Mouse (Mus musculus): ENCODE results near the gene Cant1.

Gene Cant1

DNA sequence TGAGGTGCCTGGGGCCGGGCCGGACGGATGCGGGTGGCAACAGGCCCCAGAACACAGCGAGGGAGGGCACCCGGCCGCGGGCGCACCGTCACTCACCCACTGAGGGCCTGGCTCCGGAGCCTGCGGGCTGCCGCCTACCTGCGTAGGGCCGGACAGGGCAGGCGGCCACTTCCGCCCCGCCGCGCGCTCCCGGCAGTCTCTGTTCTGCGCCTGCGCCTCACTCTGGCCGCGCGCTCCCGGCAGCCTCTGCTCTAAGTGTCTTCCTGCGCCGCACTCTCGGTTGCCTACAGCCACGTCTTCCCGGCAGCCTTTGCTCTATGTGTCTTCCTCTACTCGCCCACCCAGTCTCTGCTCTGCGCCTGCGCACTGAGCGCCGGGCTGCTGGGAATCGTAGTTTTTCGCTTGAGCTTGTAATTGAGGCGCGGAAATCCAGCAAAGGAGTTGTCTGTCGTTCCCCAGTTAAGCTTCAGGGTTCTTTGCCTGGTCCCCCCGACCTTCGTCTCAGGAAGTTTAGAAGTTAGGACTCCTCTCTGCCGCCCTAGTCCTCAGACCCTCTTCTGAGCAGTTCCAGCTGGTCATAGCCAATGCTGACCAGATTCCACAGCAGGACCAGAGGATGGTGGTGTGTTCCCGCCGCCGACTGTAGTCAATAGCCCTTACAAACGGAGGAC is at the start of gene Cant1:
Gene Cant1, minus strand, starts transcription at position 253 of the 671 bp plus-strand sequence.
- peak; percentile 98 for DNase-seq (ENCODE audit: low spot score)

DNA sequence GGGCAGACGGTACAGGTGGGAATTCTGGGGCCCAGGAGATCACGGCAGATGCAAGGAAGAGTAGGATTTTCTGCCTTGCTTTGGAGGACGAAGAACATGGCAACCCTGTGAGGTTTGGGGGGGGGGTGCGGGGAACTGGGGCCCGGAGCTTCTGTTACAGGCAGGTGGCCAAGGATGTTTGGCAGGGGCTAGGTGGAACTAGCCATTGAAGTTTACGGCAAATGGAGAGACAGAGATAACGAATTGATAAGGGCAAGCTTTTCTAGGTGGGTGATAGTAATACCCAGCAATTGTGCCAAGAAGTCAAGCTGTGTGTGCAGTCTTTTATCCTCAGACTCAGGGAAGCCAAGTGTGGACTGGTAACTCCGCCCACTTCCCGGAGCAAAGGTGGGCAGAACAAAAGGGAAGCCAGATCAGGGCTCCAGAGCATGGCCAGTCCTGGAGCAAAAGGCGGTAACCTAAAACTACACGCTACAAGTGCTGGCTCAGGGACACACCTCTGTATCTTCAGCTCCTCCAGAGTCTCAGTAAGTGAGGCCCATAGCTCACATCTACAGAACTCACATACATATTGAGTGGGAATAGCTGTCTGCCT is 48.7 kb upstream of the Cant1 start:
- no peak for DNase-seq (ENCODE audit: low spot score)

- peak; percentile 41 for DNase-seq (ENCODE audit: low spot score)
These were observed 41.4 kb upstream of the Cant1 start for GRCm38 (mm10) chr11:118460280-118460679.

- DNase-seq (ENCODE audit: low spot score): no peak
These were observed 40.6 kb upstream of the Cant1 start for GRCm38 (mm10) chr11:118459536-118459935.

- peak; percentile 39 for DNase-seq (ENCODE audit: low spot score)
These were observed 40.2 kb upstream of the Cant1 start for GRCm38 (mm10) chr11:118459051-118459450.

DNA sequence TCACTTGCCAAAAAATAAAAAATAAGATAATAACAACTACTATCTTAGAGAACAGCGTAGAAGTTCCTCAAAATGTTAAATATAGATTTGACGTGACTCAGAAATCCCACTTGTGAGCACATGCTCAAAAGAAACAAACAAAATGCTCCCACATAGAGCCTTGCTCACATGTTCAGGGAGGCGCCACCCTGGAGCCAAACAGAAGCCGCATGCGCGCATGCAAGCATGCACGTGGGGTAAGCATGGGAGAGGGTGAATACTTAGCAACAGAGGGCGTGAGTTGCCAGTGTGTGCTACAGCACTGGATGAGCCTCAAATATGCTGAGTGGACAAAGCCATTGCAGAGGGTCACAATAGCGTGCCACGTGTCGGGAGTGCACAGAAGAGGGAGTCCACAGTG is 38.1 kb upstream of the Cant1 start:
- no peak for DNase-seq (ENCODE audit: low spot score)

DNA sequence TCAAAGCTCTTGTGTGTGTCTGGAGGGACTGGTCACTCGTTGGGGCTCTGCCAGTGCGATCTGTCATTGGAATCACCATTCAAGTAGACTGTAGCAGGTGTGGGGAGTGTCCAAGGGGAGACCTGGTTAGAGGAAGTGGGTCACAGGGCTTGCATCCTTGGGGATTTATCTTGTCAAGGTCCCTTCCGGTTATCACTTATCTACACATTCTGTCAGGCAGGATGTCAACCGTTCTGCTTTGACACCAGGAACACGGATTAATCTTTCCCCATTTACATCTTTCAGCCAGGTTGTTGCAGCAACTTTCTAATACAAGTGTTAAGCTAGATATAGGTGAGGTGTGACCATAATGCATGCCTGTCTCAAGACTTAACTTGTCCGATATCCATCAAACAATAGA is 36.9 kb upstream of the Cant1 start:
- no peak for DNase-seq (ENCODE audit: low spot score)

- no peak for DNase-seq (ENCODE audit: low spot score)
These were observed 35.2 kb upstream of the Cant1 start for GRCm38 (mm10) chr11:118453886-118454671.

- DNase-seq (ENCODE audit: low spot score): no peak
These were observed 34.1 kb upstream of the Cant1 start for GRCm38 (mm10) chr11:118452955-118453354.

- no peak for DNase-seq (ENCODE audit: low spot score)
These were observed 32.3 kb upstream of the Cant1 start for GRCm38 (mm10) chr11:118451211-118451610.

- DNase-seq (ENCODE audit: low spot score): no peak
These were observed 29.5 kb upstream of the Cant1 start for GRCm38 (mm10) chr11:118448385-118448784.

DNA sequence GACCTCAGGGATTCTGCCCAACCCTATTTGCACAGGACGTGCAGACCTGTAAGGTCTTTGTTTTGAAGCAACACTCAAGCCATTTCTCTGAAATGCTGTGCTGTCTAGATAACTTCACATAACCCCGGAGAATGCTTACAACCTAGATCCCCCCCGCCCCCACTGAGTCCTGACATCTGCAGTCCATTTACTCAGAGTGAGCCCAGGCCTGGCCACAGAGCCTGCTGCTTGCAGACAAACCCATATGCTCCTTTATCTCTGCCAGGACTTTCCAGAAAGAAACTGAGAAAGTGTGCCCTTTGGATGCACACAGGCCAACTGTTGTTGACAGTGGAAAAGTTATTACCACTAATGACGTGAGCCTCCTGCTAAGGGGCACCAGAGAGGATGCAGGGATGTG is 28.5 kb upstream of the Cant1 start:
- no peak for DNase-seq (ENCODE audit: low spot score)

DNA sequence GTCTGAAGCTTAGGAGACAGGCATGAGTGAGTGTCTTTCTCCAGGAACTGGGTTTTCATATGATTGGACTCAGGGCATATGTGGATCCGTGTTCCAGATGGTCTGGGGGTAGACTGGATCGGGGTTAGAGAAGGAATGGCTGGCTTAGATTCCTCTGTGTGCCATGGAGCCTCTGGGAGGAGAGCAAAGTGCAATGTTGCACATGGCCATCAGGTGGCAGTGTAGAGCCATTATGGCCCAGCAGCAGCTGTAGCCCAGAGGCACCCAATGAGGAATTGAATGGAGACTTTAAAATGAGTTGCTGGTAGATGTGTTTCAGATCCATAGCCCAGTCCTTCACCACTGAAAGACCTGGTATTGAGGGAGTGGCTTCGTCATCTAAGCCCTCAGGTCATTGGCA is 27.0 kb upstream of the Cant1 start:
- DNase-seq (ENCODE audit: low spot score): peak; percentile 95

GRCm38 (mm10) chr11:118443201-118443970 is 24.5 kb upstream of the Cant1 start:
- DNase-seq (ENCODE audit: low spot score): peak; percentile 81

DNA sequence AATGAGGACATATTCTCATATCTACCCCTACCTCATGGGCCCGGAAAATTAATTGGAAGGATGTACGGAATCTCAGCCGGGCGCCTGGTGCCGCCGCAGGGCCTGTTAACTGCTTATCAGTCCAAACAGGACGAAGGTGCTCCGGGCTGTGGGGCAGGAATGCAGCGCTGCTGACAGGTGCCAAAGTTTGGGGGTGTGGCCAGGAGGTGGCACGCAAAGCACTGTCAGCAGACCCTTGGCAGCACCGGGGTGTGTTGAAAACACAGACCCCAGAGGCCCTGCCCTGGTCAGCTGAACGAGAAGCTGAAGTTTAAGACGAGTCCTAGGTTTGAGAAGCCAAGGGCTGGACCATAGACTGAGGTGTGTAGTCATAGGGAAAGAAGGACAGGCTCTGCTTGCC is 23.8 kb upstream of the Cant1 start:
- DNase-seq (ENCODE audit: low spot score): no peak

DNA sequence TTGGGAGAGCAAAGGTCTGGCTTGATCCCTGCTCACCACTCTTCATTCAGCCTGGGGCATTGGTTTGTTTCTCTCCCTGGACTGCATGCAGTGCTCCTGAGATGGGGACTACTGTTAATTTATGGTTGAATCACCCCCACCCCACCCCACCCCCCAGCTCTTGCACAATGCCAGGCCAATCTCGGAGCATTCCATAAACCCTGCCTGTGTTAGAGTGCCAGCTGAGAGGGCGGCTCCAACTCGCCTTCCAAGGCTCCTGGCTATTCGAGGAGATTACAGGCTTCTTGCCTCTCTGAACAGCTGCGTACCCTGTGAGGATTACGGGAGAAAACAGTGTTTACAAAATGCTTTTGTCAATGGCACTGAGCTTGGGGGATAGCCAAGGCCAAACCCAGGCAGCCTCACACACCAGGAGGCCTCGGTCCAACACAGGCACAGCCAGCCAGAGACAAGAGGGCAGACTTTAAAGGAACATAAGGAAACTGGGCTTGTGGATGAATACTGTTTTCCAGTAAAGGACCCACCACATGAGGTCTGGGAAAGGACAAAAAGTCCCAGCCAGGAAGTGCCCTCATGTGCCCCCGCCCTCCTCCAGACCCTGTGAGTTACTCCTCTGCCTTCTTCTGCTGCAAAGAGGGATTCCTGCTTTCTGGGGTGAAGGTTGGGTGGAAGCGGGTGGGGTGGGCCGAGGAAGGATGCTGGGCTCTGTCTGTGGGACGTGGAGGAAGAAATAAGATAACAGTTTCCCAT is 20.0 kb upstream of the Cant1 start:
- no peak for DNase-seq (ENCODE audit: low spot score)

DNA sequence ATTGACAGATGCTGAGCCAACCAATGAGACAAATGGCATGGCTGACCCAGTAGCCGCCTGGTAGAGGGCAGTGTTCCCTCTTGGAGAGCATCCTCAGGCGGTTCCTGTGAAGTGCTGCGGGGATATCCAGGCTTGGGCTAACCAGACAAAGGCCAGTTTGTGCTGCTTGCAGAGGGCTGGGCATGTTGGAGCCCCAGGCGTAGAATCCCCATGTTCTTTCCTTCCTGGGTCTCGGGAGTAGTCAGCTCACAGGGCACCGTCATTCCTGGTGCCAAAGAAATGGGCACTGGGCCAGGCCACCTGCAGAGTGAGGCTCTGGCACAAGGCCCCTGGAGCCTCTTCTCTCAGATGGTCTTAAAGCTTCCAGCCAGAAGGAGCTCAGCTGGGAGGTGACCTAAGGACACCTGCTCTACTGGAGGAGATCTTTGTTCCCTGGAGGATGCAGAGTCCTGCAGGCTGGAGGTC is 17.6 kb upstream of the Cant1 start:
- no peak for DNase-seq (ENCODE audit: low spot score)

- DNase-seq (ENCODE audit: low spot score): no peak
These were observed 15.2 kb upstream of the Cant1 start for GRCm38 (mm10) chr11:118434093-118434492.

DNA sequence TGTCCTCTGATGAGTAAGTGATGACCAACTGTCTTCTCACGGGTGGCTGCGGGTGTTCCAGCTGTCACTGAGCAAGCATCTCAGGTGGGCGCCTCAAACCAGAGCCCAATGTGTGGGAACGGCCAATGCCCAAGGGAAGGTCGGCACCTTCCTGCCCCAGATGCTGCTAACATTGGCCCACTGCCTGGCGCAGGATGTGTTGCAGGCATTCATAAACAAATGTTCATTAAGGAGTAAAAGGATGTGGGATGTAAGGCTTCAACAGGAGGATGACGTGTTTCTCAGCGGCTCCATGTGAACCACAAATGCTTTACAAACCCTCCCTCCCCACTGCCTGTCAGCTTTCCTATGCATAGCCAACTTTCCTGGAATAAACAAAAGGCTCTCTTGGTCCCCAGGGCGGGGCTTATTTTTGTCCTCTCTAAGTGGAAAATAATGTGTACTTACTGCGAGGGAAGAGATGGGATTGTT is 14.5 kb upstream of the Cant1 start:
- DNase-seq (ENCODE audit: low spot score): no peak

- DNase-seq (ENCODE audit: low spot score): no peak
These were observed 12.4 kb upstream of the Cant1 start for GRCm38 (mm10) chr11:118431100-118431948.
